Mouse (Mus musculus) spleen, adult 2 months (tissue): ENCODE results near the gene Tmprss2.

ENCODE experiments used
- CTCF ChIP-seq: fragments of 200-500 bp; IDR thresholded peaks from 2 replicates; pipeline ENCODE4 v1.5.1; 2011; ENCODE audit warnings: mild to moderate bottlenecking, inconsistent platforms; ENCODE audit not compliant: insufficient read depth, insufficient read length, insufficient replicate concordance; ENCODE audit errors: extremely low read depth
- POLR2A ChIP-seq: fragments of 200-500 bp; IDR thresholded peaks from 2 replicates; pipeline ENCODE4 v1.6.1; 2011; ENCODE audit warnings: low read depth, low read length, inconsistent platforms

GRCm38 (mm10) chr16:97607956-97608355 lies 3.0 kb downstream of the Tmprss2 start:
- no peak for TF ChIP-seq CTCF
- no peak for TF ChIP-seq POLR2A
